Mouse (Mus musculus): Measurements from ENCODE around the gene Tmem237. TPM values are rescaled to one million over a fixed set of nuclear protein-coding genes. Genes with fewer than 3 reads are reported as not detected.

Tmem237 gene
- polyA plus RNA-seq (2014; fragmentation: Nextera tagmentation; extraction: Ambion mirVana): 44.2 and 48.2 TPM in 2 replicates

DNA sequence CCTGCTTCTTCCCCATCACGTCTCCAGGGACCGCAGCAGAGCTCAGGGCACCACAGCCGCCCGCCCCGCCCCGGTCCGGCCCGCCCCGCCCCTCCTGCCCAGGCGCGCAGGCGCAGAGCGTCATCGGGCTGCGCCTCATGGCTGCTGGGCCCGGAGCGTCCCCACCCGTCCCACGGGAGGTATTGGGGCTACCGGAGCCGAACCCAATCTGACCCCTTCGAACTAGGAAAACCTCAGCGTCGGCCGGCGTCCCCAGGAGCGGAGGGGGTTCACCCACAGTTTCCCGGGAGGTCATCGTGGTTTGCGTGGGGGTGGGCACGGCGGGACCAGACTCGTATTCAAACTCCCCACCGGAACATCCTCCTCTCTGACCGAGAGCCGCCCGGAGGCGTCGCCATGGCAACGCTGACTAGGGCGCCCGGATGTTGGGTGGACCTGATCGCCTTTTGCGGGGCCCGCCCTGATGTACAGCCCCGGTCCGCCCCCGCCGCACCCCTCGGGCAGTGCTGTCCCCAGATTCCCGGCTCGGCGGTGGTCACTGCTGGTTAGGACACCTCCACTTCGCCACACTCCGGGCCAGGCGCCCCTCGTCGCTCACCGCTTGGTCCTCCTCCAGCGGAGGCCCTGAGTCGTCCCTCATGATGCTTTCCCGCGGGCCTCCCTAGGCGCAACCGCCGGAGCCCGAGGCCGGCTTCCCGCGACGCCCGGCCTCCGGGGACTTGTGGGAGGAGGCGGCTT lies at the start of gene Tmem237:
TSS of gene Tmem237 (minus strand) at position 689 of the 738 bp plus-strand sequence.
- peak within 1 kb of the TSS; percentile 67 for H3K4me3 ChIP-seq (ENCODE audit: low read depth, low read length)
- H3K36me3 ChIP-seq (ENCODE audit: control insufficient read depth, insufficient read depth, low read length): no peaks in the 10 kb centered on the region
- H3K27me3 ChIP-seq (ENCODE audit: control insufficient read depth, insufficient read depth, low read length): no peaks in the 10 kb centered on the region
- peak within 1 kb of the TSS; percentile 73 for H3K4me2 ChIP-seq (ENCODE audit: low read depth)
- H3K4me1 ChIP-seq (ENCODE audit: control insufficient read depth, insufficient read depth, low read length): 0 out of 2 replicates have a peak, but pooled peaks cover 2% of the 10 kb centered on the region
- H3K27ac ChIP-seq (ENCODE audit: low read depth, low read length): peak within 1 kb of the TSS; percentile 83
- peak within 1 kb of the TSS; percentile 84 for H3K9ac ChIP-seq (ENCODE audit: low read length)
- WGBS: 0% methylated on average over 70 of the region's 74 CpGs
- ATAC-seq (ENCODE audit: insufficient read depth, low FRiP score, low TSS enrichment): peak; percentile 99
- no peaks in the 10 kb centered on the region for H3K9me3 ChIP-seq (ENCODE audit: control insufficient read depth, low read length)
- peak; percentile 96 for DNase-seq (ENCODE audit: low spot score)

DNA sequence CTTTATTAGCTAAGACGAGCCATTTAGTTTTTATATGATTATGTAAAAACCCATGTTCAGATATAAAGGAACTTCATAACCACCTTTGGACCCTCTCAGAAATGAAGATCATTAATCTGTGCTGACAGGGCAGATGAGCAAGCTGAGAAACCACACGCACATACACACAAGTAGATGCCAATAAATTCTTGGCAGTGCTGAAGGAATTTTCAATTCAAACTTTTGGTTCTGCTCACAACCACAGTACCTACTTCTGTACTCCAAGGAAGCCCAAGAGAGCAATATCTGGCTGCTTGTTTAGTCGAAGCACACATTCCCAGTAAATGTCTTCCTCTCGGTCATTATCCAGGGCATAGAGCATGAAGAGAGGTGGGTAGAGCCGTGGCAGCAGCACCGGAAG lies 49.4 kb upstream of the Tmem237 start:
- 94% methylated on average over 6 of the region's 6 CpGs for WGBS
- H3K4me1 ChIP-seq (ENCODE audit: control insufficient read depth, insufficient read depth, low read length): no peaks in the 10 kb centered on the region
- no peak overlapping the region for H3K27ac ChIP-seq (ENCODE audit: low read depth, low read length)
- no peaks in the 10 kb centered on the region for H3K27me3 ChIP-seq (ENCODE audit: control insufficient read depth, insufficient read depth, low read length)
- H3K4me3 ChIP-seq (ENCODE audit: low read depth, low read length): no peak overlapping the region
- H3K36me3 ChIP-seq (ENCODE audit: control insufficient read depth, insufficient read depth, low read length): no peaks in the 10 kb centered on the region
- no peaks in the 10 kb centered on the region for H3K9me3 ChIP-seq (ENCODE audit: control insufficient read depth, low read length)
- DNase-seq (ENCODE audit: low spot score) (no peak), ATAC-seq (ENCODE audit: insufficient read depth, low FRiP score, low TSS enrichment) (no peak)
- no peak overlapping the region for H3K4me2 ChIP-seq (ENCODE audit: low read depth)
- no peak overlapping the region for H3K9ac ChIP-seq (ENCODE audit: low read length)

DNA sequence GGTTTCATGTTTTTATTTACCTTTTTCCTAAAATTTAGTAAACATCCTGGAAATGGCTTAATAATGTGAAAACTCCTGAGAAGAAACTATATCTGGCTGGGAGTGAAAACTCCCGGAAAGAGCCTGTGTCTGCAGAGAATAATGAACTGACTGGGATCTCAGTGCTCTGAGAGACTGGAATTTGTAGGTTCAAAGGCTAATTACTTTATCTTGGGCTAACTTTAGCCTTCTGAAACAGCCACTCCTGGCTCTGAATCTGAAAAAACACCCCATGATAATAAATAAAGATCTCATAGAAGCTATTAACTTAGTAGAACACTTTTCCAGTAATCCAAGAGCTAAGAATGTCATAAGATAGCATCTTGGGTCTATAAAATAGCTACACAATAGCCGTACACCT lies 48.3 kb upstream of the Tmem237 start:
- ATAC-seq (ENCODE audit: insufficient read depth, low FRiP score, low TSS enrichment) (no peak), DNase-seq (ENCODE audit: low spot score) (no peak)
- no peaks in the 10 kb centered on the region for H3K36me3 ChIP-seq (ENCODE audit: control insufficient read depth, insufficient read depth, low read length)
- no peak overlapping the region for H3K4me2 ChIP-seq (ENCODE audit: low read depth)
- no peaks in the 10 kb centered on the region for H3K4me1 ChIP-seq (ENCODE audit: control insufficient read depth, insufficient read depth, low read length)
- H3K9me3 ChIP-seq (ENCODE audit: control insufficient read depth, low read length): no peaks in the 10 kb centered on the region
- no peak overlapping the region for H3K9ac ChIP-seq (ENCODE audit: low read length)
- no peak overlapping the region for H3K4me3 ChIP-seq (ENCODE audit: low read depth, low read length)
- no peak overlapping the region for H3K27ac ChIP-seq (ENCODE audit: low read depth, low read length)
- 90% methylated on average over 2 of the region's 2 CpGs for WGBS
- no peaks in the 10 kb centered on the region for H3K27me3 ChIP-seq (ENCODE audit: control insufficient read depth, insufficient read depth, low read length)

DNA sequence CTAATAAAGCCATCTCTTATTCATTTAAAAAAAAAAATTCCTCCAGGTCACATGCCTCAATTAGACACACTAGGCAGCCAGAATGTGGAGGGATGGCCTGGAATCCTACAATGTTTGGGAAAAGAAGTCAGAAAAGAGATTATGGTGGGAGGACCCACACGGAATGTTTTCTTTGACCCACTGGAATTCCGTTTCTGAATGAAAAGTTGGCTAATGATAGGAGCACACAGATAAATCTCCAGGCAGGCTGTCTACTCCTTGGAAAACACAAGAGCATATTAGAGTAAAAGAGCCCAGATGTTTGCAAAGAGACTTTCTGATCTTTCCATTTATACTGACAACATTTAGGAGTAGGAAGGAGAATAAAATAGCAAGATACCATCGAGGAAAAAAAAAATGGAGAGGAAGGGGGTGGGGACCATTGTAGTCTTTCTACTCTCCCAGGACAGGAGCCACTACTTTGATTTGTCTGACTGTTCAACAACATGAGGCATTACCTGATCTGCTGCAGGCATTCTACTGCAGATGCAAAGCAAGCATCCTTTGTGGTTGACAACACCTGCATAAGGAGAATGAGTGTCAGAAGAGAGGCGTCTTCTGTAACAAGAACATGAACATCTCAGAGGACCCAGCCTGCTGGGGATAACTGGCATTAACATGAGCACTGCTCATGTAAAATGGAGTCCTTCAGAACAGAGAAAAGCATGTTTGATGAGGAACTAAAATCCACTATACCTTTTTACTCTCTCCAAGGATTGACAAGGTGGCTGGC lies 47.6 kb upstream of the Tmem237 start:
- Histone ChIP-seq H3K27ac (ENCODE audit: low read depth, low read length) (no peak overlapping the region), H3K27me3 (ENCODE audit: control insufficient read depth, insufficient read depth, low read length) (no peaks in the 10 kb centered on the region), H3K36me3 (ENCODE audit: control insufficient read depth, insufficient read depth, low read length) (no peaks in the 10 kb centered on the region), H3K4me3 (ENCODE audit: low read depth, low read length) (no peak overlapping the region), H3K4me2 (ENCODE audit: low read depth) (no peak overlapping the region), H3K9me3 (ENCODE audit: control insufficient read depth, low read length) (no peaks in the 10 kb centered on the region), H3K4me1 (ENCODE audit: control insufficient read depth, insufficient read depth, low read length) (no peaks in the 10 kb centered on the region), H3K9ac (ENCODE audit: low read length) (no peak overlapping the region)
- ATAC-seq (ENCODE audit: insufficient read depth, low FRiP score, low TSS enrichment) (no peak), DNase-seq (ENCODE audit: low spot score) (no peak)
- WGBS: 90% methylated on average over 4 of the region's 4 CpGs

DNA sequence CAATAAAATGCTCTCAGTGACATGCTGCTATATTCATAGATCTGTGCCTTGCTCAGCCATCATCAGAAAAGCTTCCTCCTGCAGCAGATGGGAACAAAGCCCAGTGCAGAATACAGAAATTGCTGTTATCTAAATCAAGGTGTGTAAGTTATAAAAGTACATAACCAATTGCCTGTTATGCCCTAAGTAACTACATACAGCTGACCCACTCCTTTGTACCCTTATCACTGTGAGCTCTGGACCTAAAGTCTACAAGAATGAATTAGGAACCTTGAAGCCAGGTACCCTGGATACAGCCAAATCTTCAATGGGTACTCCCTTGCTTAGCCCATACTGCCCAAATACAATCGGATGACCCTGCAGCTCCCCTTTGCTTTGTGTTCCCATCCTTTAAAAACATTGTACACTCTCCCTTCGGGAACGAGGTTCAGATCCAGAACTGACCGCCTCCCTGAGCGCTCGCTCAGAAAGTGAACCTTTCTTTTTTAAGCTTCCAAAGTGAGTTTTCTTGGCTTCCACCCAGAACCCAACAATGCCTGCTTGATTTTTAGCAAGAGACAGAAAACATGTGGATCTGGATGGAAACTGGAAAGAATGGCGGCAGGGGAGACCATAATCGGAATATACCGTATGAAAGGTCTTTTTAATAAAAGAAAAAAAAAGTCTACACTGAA lies 46.2 kb upstream of the Tmem237 start:
- H3K9me3 ChIP-seq (ENCODE audit: control insufficient read depth, low read length): no peaks in the 10 kb centered on the region
- H3K4me2 ChIP-seq (ENCODE audit: low read depth): no peak overlapping the region
- 93% methylated on average over 9 of the region's 9 CpGs for WGBS
- no peak overlapping the region for H3K4me3 ChIP-seq (ENCODE audit: low read depth, low read length)
- ATAC-seq (ENCODE audit: insufficient read depth, low FRiP score, low TSS enrichment): no peak
- H3K27ac ChIP-seq (ENCODE audit: low read depth, low read length): no peak overlapping the region
- no peaks in the 10 kb centered on the region for H3K4me1 ChIP-seq (ENCODE audit: control insufficient read depth, insufficient read depth, low read length)
- H3K27me3 ChIP-seq (ENCODE audit: control insufficient read depth, insufficient read depth, low read length): no peaks in the 10 kb centered on the region
- no peak overlapping the region for H3K9ac ChIP-seq (ENCODE audit: low read length)
- DNase-seq (ENCODE audit: low spot score): no peak
- H3K36me3 ChIP-seq (ENCODE audit: control insufficient read depth, insufficient read depth, low read length): no peaks in the 10 kb centered on the region

DNA sequence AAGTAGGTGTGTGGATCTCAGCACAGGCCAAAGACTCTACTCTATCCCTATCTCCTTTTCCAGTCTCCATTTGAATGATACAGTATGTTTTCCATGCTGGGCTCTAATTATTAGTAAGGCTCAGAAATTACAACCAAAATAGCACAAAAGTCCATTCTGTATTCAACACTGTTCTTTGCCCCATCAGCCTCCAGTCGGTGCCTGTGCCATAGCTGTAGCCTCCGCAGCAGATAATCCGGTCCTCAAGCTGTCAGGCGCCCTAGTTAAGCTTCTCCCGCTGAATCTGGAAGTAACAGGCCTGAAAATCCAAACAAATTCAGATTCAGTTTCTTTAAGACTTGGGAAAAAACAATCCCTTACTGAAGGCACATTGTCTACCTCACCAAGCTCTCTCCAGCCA lies 43.7 kb upstream of the Tmem237 start:
- H3K4me2 ChIP-seq (ENCODE audit: low read depth): no peak overlapping the region
- H3K9ac ChIP-seq (ENCODE audit: low read length): no peak overlapping the region
- ATAC-seq (ENCODE audit: insufficient read depth, low FRiP score, low TSS enrichment) (no peak), DNase-seq (ENCODE audit: low spot score) (no peak)
- 70% methylated on average over 5 of the region's 5 CpGs for WGBS
- no peaks in the 10 kb centered on the region for H3K4me1 ChIP-seq (ENCODE audit: control insufficient read depth, insufficient read depth, low read length)
- H3K27me3 ChIP-seq (ENCODE audit: control insufficient read depth, insufficient read depth, low read length): no peaks in the 10 kb centered on the region
- no peaks in the 10 kb centered on the region for H3K9me3 ChIP-seq (ENCODE audit: control insufficient read depth, low read length)
- no peaks in the 10 kb centered on the region for H3K36me3 ChIP-seq (ENCODE audit: control insufficient read depth, insufficient read depth, low read length)
- H3K4me3 ChIP-seq (ENCODE audit: low read depth, low read length): no peak overlapping the region
- no peak overlapping the region for H3K27ac ChIP-seq (ENCODE audit: low read depth, low read length)

DNA sequence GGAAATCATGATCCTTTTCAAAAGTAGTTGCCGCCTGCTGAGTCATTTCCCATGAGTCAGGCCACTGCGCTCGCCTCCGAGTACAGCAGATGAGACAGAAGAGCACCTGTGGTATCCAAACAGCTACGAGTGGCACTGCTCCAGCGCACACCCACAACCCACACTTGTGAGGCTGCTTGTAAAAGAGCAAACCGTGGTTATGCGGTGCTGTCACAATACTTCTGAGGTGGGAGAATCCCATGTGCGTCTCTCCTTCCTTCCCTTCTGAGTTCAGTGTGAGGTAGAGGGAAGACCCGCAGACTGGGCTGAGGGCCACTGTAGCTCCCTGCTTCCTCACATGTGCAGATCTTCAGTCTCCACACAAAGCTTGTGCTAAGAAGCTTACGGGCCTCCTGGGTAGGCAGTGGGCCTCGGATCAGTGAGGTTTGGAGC lies 42.8 kb upstream of the Tmem237 start, which contains the start of gene Mpp4:
TSS of gene Mpp4 (minus strand) at position 360 of the 432 bp plus-strand sequence.
- no peaks in the 10 kb centered on the region for H3K36me3 ChIP-seq (ENCODE audit: control insufficient read depth, insufficient read depth, low read length)

DNA sequence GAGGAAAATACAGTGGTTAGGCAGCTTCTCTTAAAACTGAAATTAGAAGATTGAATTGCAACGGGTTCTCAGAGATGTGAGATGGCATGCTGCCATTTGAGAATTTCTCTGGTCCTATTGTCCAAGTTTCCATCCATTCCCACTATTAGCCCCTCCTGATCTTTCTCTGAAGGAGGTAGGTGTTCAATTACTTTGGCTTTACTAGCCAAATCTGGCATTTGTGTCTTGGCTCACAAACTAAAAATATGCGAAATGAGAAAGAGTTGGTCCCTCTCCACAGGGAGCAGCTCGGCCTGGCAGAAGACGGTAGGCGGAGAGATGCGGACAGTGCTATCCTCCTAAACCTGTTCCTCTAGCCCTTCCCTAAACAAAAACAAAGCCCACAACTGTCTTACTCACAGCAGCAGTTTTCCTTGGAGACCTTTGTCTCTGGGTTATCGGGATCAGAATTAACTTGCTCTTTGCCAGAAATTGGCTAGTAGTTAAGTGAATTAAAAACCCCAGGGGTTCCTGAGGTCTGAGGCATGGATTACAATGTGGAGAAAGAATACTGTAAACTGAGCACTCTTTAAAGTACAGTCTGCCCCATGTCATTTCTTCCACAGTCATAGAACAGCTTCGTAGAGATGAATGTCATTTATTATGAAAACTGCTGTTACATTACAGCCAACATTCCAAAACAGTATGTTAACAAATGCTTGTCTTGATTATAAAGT lies 42.3 kb upstream of the Tmem237 start:
- H3K9me3 ChIP-seq (ENCODE audit: control insufficient read depth, low read length): no peaks in the 10 kb centered on the region

More for the DNA sequence above, 42.8 kb upstream of the Tmem237 start, which contains the start of gene Mpp4:
- Histone ChIP-seq H3K27ac (ENCODE audit: low read depth, low read length) (no peak within 1 kb of the TSS), H3K27me3 (ENCODE audit: control insufficient read depth, insufficient read depth, low read length) (no peaks in the 10 kb centered on the region), H3K9ac (ENCODE audit: low read length) (no peak within 1 kb of the TSS), H3K9me3 (ENCODE audit: control insufficient read depth, low read length) (no peaks in the 10 kb centered on the region), H3K4me3 (ENCODE audit: low read depth, low read length) (no peak within 1 kb of the TSS), H3K4me2 (ENCODE audit: low read depth) (no peak within 1 kb of the TSS), H3K4me1 (ENCODE audit: control insufficient read depth, insufficient read depth, low read length) (no peaks in the 10 kb centered on the region)
- 70% methylated on average over 12 of the region's 12 CpGs for WGBS
- ATAC-seq (ENCODE audit: insufficient read depth, low FRiP score, low TSS enrichment) (no peak), DNase-seq (ENCODE audit: low spot score) (no peak)

More for the DNA sequence above, 42.3 kb upstream of the Tmem237 start:
- H3K27me3 ChIP-seq (ENCODE audit: control insufficient read depth, insufficient read depth, low read length): no peaks in the 10 kb centered on the region
- H3K9ac ChIP-seq (ENCODE audit: low read length): no peak overlapping the region
- no peak overlapping the region for H3K4me3 ChIP-seq (ENCODE audit: low read depth, low read length)
- H3K27ac ChIP-seq (ENCODE audit: low read depth, low read length): no peak overlapping the region
- 64% methylated on average over 8 of the region's 8 CpGs for WGBS
- no peaks in the 10 kb centered on the region for H3K36me3 ChIP-seq (ENCODE audit: control insufficient read depth, insufficient read depth, low read length)
- ATAC-seq (ENCODE audit: insufficient read depth, low FRiP score, low TSS enrichment) (no peak), DNase-seq (ENCODE audit: low spot score) (no peak)
- H3K4me1 ChIP-seq (ENCODE audit: control insufficient read depth, insufficient read depth, low read length): no peaks in the 10 kb centered on the region
- no peak overlapping the region for H3K4me2 ChIP-seq (ENCODE audit: low read depth)

Data from neural tube, embryonic 11.5 days (tissue).